Mouse (Mus musculus): ENCODE results near the gene Smap1. TPM values are rescaled to one million over a fixed set of nuclear protein-coding genes. Genes with fewer than 3 reads are reported as not detected.
"Not testable (repeated sequence)": the region's sequence is repeated elsewhere in the genome, so short reads cannot be mapped to it uniquely, and the experiment has no call there.

Smap1 gene
- total RNA-seq (2014; fragmentation: Nextera tagmentation) (87.1 and 94.7 TPM in 2 replicates), total RNA-seq (2017) (46.3 and 52.1 TPM in 2 replicates)

DNA sequence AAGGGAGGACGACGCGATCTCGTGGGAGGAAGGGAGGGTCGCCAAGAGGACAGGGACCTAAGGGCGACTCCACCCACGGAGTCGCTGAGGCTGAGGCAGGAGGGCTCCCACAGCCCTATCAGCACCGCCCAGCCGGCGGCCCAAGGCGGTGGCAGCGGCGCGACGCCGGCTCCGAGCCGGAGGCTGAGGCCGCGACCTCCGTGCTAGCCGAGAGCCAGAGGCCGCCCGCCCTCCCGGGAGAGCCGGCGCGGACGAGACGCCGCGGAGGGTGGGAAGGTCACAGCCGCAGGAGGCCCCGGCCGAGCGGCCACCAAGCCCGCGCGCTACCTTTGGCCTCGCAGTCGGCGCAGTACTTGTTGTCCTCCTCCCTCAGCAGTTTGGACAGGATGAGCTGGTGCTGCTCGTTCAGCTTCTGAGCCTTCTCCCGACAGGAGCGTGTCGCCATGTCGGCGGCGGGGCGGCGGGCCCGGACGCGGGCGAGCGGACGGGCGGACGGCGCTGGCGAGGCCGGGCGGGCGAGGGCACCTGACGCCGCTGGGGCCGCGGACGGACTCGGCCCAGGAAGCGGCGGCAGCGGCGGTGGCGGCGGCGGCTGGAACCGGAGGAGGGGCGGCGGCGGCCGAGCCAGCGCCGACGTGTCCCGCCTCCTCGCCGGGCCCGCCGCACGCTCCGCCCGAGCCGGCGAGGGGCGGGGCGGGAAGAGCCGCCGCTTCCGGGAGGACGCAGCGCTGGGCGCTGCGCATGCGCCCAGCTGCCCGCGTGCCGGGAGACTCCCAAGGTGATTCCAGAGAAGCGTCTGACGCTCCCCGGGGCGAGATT lies at the start of gene Smap1:
Gene Smap1, minus strand, starts transcription at position 607 of the 819 bp plus-strand sequence.
- peak; percentile 66 for ATAC-seq (replicated peaks; ENCODE audit: low FRiP score, low TSS enrichment, poor library complexity, severe bottlenecking)

DNA sequence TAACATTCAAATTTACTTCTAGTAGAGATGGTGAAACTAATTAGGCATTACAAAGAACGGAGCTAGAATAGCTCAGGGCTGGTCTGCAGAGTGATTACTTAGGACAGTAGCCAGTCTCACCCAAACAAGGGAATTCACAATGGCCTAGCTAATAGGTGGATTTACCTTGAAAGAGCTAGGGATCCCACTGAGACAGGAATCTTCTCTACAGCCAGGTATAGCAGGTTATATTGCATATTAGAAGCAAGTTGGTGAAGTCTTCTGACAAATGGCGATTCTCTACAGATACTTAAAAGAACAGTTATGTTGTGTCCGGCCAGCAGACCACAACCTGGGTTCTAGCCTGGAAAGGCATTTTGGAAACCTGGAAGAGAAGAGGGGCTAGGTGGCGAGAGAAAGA lies 49.0 kb upstream of the Smap1 start:
- not testable (repeated sequence) for ATAC-seq (replicated peaks; ENCODE audit: low FRiP score, low TSS enrichment, poor library complexity, severe bottlenecking)

DNA sequence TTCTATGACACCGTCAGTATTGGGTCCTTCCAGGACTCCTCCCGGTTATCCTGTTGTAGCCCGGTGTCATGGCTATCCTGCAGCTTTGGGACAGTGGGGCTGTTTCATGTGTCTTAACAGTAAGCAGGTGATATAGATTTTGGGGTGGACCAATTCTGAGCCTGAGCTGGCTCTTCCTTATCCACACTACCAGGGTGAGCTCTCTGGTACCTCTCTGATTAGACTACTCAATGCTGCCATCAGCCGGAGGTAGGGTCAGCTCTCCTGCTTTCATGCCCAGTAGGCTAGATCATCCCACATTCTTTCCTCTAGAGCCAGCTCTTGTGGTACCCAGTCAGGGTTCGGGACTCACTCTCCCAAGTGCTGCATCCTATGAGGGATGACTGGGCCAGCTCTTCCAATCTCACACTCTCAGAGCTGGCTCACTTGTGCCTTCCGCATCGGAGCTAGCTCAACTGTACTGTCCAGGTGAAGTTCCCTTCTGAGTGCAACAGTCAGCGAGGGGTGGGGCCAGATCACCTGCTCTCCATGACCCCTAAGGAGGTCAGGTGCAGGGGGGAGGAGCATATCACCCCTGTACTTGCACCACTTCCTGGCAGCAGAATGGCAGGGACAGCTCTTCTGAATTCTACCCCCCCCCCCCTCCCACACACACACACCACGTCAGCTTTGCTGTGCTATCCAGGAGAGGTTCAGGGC lies 46.1 kb upstream of the Smap1 start:
- ATAC-seq (replicated peaks; ENCODE audit: low FRiP score, low TSS enrichment, poor library complexity, severe bottlenecking), result peak; percentile 62

DNA sequence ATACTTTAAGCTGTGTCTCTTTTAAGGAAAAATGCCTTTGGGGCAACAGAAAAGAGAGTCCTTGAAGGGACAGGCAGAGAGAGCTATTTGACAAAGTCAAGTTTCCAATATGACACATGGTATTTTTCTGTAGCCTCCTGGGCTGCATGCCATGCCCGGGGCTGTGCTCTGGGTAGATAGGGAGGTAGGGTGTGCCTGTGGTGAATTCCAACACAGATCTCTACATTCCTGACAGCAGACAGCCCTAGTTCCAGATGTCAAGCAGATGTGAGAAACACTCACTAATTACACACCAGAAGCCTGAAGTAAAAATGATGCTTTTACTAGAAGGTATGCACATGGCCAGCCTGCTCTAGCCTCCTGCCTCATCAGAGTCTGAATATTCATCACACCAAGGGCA lies 44.1 kb upstream of the Smap1 start:
- peak; percentile 96 for ATAC-seq (replicated peaks; ENCODE audit: low FRiP score, low TSS enrichment, poor library complexity, severe bottlenecking)

DNA sequence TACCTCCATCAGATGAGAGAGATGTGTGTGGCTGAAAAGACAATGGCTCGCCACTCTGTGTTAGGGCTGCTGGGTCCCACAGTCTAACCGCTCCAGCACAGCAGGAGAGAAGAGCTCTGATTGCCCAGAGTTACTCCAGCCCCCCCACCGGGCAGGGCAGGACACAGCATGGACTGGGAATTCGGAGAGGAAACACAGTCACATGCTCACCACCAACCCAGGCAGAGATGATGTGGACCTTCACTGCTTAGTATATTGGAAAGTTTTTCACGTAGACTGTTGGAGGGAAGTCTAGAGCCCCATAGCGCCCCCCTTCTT lies 37.3 kb upstream of the Smap1 start:
- ATAC-seq (replicated peaks; ENCODE audit: low FRiP score, low TSS enrichment, poor library complexity, severe bottlenecking), result 0 out of 2 replicates have a peak, but pooled peaks have one; percentile 23

DNA sequence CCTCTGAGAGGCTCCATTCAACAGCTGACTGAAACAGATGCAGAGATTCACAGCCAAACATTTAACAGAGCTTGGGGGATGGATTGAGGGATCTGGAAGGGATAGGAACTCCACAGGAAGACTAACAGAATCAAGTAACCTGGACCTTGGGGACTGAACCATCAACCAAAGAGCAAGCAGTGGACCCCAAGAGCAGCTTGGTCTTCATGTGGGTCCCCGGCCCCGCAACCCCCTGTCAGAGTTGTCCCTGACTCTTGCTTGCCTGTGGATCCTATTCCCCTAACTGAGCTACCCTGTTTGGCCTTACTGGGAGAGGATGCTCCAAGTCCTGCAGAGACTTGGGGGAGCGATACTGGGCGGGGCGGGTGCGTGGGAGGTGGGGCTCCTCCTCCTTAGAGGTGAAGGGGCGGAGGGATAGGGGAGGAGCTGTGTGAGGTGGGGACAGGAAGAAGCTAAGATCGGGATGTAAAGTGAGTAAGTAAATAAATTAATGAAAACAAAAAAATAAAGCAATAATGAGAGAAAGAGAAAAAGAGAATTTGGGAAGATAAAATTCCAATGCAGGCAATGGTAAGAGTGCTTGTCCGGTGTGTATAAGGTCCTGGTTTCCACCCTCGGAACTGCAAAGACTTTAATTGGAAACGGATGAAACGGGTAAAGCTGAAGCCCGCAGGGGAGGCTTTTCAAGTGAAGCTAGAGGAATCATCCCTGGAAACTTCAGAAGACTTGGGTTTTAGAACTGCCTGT lies 36.7 kb upstream of the Smap1 start:
- peak; percentile 59; the same call in 1 of the 2 replicates for ATAC-seq (replicated peaks; ENCODE audit: low FRiP score, low TSS enrichment, poor library complexity, severe bottlenecking)

DNA sequence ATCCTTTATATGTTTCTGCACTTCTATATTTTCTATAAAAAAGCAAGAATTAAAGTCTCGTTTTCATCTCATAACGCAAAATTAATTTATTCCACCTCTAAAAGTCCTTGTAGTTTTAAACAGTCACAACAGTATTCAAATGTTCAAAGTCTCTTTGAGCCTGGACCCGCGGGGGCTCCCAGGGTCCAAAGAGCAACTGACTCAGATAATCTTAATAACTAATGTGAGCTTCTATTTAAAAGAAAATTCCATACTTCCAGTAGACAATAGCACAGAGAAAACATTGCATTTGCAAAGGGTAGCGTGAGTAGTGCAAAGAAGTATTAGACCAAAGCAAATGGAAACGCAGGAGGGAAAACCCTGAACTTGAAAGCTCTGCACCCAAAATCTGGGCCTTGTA lies 36.0 kb upstream of the Smap1 start:
- ATAC-seq (replicated peaks; ENCODE audit: low FRiP score, low TSS enrichment, poor library complexity, severe bottlenecking), result no peak

DNA sequence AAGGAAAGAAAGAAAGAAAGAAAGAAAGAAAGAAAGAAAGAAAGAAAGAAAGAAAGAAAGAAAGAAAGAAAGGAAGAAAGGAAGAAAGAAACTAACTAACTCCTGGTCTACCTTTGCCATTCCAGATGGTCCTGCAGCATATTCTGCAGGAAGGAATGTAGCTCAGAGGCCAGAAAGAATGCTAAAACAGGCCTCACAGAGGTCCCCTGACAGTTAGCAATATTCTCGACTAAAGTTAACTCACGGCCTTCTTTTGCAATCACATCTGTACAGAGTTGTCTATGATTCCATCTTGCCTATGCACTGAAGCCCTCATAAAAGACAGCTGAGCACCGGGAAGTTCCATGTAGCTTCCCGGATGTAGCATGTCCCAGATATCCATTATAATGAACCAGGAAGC lies 33.4 kb upstream of the Smap1 start:
- no peak for ATAC-seq (replicated peaks; ENCODE audit: low FRiP score, low TSS enrichment, poor library complexity, severe bottlenecking)

DNA sequence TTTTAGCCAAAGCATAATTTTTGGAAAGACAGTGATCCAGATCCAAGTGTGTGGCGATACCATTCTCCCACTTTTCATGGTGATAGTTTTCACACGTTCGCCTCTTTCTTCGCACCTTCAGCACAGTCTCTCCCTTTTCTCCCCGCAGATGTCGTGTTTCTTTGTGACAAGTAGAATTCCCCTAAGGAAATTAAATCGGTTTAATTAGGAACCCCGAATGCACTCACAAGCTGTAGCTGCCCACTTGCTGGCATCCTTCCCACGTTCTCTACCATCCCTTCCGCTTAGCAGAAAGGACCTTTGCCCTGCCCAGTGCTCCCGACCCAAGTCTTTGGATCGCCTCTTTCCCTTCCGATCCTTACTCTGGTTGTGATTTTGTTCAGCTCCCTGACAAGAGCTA lies 31.8 kb upstream of the Smap1 start:
- ATAC-seq (replicated peaks; ENCODE audit: low FRiP score, low TSS enrichment, poor library complexity, severe bottlenecking), result no peak

DNA sequence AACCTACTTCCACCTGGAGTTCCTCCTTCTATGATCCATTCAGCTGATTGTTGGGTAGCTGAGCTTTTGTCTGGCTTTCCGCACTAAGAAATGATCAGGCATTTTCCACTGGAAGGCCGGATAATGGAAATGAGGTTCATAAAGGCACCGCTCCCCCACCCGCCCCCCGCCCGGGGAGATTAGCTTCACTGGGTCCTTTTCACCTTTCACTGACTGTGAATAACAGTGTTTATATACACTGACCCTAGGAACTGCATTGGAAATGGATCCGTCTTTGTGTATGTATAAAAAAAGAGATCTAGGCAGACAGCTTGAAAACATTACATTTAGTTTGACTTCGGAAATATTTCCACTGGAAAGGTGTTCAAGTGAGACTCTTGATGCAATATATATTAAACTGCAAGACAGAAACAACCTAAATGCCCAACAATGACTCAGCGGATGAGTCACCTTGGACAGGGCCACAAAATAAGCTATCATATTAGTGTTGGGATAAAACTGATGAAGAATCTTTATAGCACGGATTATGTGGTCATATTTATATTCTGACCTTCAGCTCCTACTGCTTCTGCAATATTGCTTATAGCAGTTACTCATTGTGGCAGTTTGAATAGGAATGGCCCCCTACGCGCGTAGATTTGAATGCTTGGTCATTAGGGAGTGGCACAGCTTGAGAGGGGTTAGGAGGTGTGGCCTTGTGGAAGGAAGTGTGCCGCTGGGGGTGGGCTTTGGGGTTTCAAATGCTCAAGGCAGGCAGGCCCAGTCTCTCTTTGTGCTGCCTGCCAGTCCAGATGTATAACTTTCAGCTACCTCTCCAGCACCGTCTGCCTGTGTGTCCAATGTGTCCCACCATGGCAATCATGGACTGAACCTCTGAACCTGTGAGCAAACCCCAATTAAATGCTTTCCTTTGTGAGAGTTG lies 26.9 kb upstream of the Smap1 start:
- no peak for ATAC-seq (replicated peaks; ENCODE audit: low FRiP score, low TSS enrichment, poor library complexity, severe bottlenecking)

DNA sequence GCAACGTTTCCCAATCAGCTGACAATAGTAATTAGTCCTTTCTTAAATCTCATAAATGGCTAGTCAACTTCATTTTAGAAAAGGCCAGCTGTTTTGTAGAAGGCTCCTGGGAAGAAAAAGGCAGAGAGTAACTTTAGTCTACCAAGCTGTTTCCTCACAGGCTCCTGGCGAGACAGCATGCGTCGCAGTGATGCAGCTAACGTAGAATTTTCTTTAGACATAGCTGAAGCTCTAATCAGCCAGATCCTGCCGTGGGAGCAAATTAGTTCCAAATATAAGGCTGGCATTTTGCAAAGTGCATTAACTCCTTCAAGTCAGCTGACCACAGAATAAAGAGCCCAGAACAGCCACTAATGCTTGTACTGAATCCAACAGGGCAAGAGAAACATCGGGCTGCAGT lies 26.2 kb upstream of the Smap1 start:
- no peak for ATAC-seq (replicated peaks; ENCODE audit: low FRiP score, low TSS enrichment, poor library complexity, severe bottlenecking)

DNA sequence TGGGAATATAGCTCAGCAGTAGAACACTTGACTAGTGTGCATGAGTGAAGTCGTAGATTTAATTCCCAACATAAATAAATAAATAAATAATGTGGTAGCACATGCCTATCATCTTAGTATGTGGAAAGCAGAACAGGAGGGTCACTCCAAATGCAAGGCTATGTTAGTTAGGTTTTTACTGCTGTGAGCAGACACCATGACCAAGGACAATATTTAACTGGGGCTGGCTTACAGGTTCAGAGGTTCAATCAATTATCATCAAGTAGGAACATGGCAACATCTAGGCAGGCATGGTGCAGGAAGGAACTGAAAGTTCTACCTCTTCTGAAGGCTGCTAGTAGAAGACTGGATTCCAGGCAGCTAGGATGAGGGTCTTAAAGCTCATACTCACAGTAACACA lies 22.0 kb upstream of the Smap1 start:
- ATAC-seq (replicated peaks; ENCODE audit: low FRiP score, low TSS enrichment, poor library complexity, severe bottlenecking), result no peak

DNA sequence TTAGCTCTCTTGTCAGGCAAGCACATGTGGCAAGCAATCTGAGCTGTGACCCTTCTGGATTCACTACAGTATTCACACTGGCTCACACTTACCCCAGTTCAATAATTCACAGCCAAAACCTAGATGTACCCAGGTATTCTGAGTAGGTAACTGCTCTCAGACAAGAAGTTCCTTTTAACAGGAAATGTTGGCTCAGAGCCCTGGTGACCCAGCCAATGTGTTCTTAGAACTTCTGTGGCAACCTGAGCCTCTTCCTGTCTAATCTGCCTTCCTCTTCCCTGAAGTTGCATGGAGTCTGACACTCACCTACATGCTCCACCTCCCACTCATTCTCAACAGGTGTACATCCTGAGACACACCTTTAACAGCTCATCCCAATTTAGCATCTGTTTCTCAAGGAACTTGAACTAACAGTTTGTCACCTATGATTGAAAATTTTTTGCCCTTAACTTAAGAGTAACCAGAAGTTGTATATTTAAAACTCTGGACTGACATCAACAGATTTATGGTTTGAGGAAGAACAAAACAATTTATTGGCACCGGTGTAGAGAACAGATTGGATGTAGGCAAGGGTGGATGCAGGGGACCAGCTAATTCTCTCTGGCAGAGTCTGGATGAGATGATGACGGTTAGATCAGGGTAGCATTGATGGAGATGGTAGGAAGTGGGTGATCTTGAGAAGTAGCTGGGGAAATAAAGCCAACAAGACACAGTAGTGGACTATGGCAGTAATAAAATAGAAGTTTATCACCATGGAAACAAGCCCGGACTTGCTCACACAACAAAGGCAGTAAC lies 21.2 kb upstream of the Smap1 start:
- ATAC-seq (replicated peaks; ENCODE audit: low FRiP score, low TSS enrichment, poor library complexity, severe bottlenecking), result no peak

DNA sequence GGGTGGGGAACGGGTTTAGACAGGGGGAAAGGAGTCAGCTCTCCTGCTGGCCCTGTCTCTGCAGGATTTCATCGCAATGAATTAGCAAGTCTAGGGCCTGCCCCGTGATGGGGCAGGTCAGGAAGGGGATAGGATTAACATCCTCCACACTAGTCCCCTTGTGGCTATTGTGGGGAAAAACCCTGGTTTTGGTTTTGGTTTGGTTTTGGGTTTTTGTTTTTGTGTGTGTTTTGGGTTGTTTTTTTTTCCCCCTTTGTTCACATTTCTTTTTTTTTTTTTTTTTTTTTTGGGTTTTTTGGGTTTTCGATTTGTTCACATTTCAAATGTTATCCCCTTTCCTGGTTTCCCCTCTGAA lies 13.3 kb upstream of the Smap1 start:
- no peak for ATAC-seq (replicated peaks; ENCODE audit: low FRiP score, low TSS enrichment, poor library complexity, severe bottlenecking)

DNA sequence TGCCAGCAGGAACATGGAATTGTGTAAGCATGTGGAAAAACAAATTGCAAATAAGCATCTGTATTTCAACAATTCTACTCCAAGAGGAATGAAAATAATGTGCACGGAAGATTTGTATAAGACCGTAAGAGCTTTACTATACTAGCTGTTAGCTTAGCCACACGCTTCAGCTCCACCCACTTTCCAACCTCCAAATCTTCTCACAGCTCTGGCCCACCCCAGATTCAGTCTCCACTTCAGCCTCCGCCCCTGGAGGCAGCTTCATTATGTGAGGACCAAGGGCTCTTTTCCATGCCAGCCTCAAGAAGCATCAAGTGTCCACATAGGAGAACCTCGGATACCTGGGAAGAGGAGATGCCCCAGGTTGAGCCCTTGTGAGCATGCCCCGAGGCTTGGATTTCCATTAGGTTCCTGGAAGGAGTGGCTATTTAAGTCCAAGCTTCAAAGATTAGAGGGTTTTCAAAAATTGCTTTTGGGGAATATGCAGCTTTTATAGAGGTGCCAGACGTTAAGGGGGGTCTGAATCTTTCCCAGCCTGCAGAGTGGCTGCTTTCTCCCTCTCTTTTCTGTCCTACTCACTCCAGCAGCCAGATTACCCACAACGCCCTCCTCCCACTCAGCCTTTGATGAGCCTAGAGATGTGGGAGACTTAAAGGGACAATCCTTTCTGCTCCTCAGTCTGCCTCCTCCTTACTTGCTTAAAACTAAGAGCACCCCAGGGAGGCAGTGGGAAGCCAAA lies 12.7 kb upstream of the Smap1 start:
- ATAC-seq (replicated peaks; ENCODE audit: low FRiP score, low TSS enrichment, poor library complexity, severe bottlenecking), result no peak

DNA sequence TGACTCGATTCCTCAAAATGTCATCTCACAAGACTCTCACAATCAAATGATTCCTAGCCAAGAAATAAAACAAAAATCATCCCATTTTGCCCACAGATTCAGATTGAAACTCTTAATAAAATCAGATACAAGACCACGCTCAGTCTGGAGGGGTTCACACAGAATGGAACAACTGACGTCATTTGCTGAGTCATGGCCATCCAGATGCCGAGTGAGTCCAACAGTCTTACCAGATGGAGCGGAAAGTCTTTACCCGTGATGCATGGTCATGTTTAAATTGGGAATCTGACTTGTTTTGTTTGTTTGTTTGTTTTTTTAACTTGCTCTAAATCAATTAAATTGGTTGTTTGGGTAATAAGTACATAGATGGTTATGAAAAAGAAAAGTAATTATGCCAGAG lies 7.3 kb upstream of the Smap1 start:
- no peak for ATAC-seq (replicated peaks; ENCODE audit: low FRiP score, low TSS enrichment, poor library complexity, severe bottlenecking)

DNA sequence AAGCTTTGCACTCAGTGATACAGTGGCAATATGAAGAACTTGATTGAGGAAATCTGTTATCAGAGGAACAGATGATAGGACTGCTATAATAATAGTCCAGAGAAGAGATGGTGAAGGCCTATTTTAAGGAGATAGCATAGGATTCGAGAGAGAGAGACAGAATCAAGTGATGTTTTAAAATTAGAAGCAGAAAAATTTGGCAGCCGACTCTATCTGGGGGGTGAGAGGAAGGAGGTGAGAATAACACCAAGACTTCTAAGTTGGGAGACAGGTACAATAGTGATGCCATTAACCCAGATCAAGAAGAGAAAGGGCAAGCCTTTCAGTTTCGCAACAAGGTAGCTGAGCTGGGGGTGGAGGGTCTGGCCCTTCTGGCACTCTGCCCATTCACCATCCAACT lies 6.3 kb upstream of the Smap1 start:
- no peak for ATAC-seq (replicated peaks; ENCODE audit: low FRiP score, low TSS enrichment, poor library complexity, severe bottlenecking)
